Mouse (Mus musculus) limb, embryonic 11.5 days (tissue): ENCODE results near the gene Nos1. TPM values are rescaled to one million over a fixed set of nuclear protein-coding genes. Genes with fewer than 3 reads are reported as not detected.
"Not testable (repeated sequence)": the region's sequence is repeated elsewhere in the genome, so short reads cannot be mapped to it uniquely, and the experiment has no call there.

Experiments
- ATAC-seq: fragments of 200-750 bp; cut with Nextera tagmentation; 2 replicates; pipeline ENCODE4 v1.8.0; 2017; ENCODE audit warnings: low read depth; ENCODE audit not compliant: insufficient number of reproducible peaks, low FRiP score, low TSS enrichment
- DNase-seq: peaks from one replicate; pipeline ENCODE4 v3.0.0-alpha.2; 2015; ENCODE audit warnings: low spot score
- H3K27ac ChIP-seq: fragments of 300-500 bp; sonication (generic); replicated peaks from 2 replicates; pipeline ENCODE4 v1.5.1; 2014; ENCODE audit warnings: low read depth, mild to moderate bottlenecking, low read length
- H3K27me3 ChIP-seq: fragments of 300-500 bp; sonication (generic); 2 replicates; pipeline ENCODE4 v1.6.1; 2014; ENCODE audit warnings: mild to moderate bottlenecking, low read length, mixed read lengths; ENCODE audit not compliant: control insufficient read depth, insufficient read depth
- H3K36me3 ChIP-seq: fragments of 300-500 bp; sonication (generic); 2 replicates; pipeline ENCODE4 v1.6.1; 2014; ENCODE audit warnings: mild to moderate bottlenecking, low read length, moderate library complexity, mixed read lengths; ENCODE audit not compliant: control insufficient read depth, insufficient read depth
- H3K4me1 ChIP-seq: fragments of 300-500 bp; sonication (generic); 2 replicates; pipeline ENCODE4 v1.6.1; 2014; ENCODE audit warnings: low read length, mixed read lengths; ENCODE audit not compliant: control insufficient read depth, insufficient read depth
- H3K4me2 ChIP-seq: fragments of 300-500 bp; sonication (generic); 2 replicates; pipeline ENCODE4 v1.6.1; 2014; ENCODE audit warnings: low read depth, mild to moderate bottlenecking, moderate library complexity; ENCODE audit not compliant: severe bottlenecking
- H3K4me3 ChIP-seq: fragments of 300-500 bp; sonication (generic); 2 replicates; pipeline ENCODE4 v1.5.1; 2014; ENCODE audit warnings: low read depth, low read length
- H3K9ac ChIP-seq: fragments of 300-500 bp; sonication (generic); 2 replicates; pipeline ENCODE4 v1.6.1; 2014; ENCODE audit warnings: mild to moderate bottlenecking, low read length
- H3K9me3 ChIP-seq: fragments of 300-500 bp; sonication (generic); 2 replicates; pipeline ENCODE4 v1.6.1; 2016; ENCODE audit warnings: low read length; ENCODE audit not compliant: control insufficient read depth
- WGBS: fragments of 180-500 bp; shearing (Covaris S2); extraction: QIAGEN DNeasy Blood & Tissue Kit; methylation state at CpG from one replicate; pipeline ENCODE4 v1.1.7; 2014; 5-methylcytosine and 5-hydroxymethylcytosine counted together
- polyA plus RNA-seq: library from polyadenylated mRNA; unstranded; fragments of >200 nt; fragmentation: Nextera tagmentation; extraction: Ambion mirVana; gene quantifications from 2 replicates; pipeline ENCODE4 v1.2.1, GENCODE M21; 2014

The Nos1 gene
- polyA plus RNA-seq, 1 experiment from 2014 or later = 0.12 TPM

GRCm38 (mm10) chr5:117873807-117874206 lies 93.0 kb downstream of the Nos1 start:
- 92% methylated on average over 8 of the region's 8 CpGs for WGBS

GRCm38 (mm10) chr5:117874236-117874635 lies 93.4 kb downstream of the Nos1 start:
- no peak overlapping the region for H3K9ac ChIP-seq
- 86% methylated on average over 7 of the region's 7 CpGs for WGBS
- H3K27ac ChIP-seq = no peak overlapping the region
- H3K4me2 ChIP-seq = no peak overlapping the region
- no peaks in the 10 kb centered on the region for H3K9me3 ChIP-seq
- no peak overlapping the region for H3K4me3 ChIP-seq
- H3K27me3 ChIP-seq = no peaks in the 10 kb centered on the region
- no peaks in the 10 kb centered on the region for H3K36me3 ChIP-seq
- DNase-seq (no peak), ATAC-seq (no peak)
- no peaks in the 10 kb centered on the region for H3K4me1 ChIP-seq

More at GRCm38 (mm10) chr5:117873807-117874206, 93.0 kb downstream of the Nos1 start:
- DNase-seq (no peak), ATAC-seq (no peak)
- H3K36me3 ChIP-seq = no peaks in the 10 kb centered on the region
- H3K9me3 ChIP-seq = no peaks in the 10 kb centered on the region
- no peaks in the 10 kb centered on the region for H3K4me1 ChIP-seq
- no peak overlapping the region for H3K4me2 ChIP-seq
- H3K27me3 ChIP-seq = no peaks in the 10 kb centered on the region
- no peak overlapping the region for H3K9ac ChIP-seq
- no peak overlapping the region for H3K4me3 ChIP-seq
- no peak overlapping the region for H3K27ac ChIP-seq

- no peaks in the 10 kb centered on the region for H3K4me1 ChIP-seq
- H3K9me3 ChIP-seq = no peaks in the 10 kb centered on the region
- H3K27ac ChIP-seq = no peak overlapping the region
- no peaks in the 10 kb centered on the region for H3K36me3 ChIP-seq
- no peak overlapping the region for H3K4me2 ChIP-seq
- DNase-seq = no peak
- WGBS = 36% methylated on average over 14 of the region's 14 CpGs
- H3K4me3 ChIP-seq = no peak overlapping the region
- no peak overlapping the region for H3K9ac ChIP-seq
- no peak for ATAC-seq
- no peaks in the 10 kb centered on the region for H3K27me3 ChIP-seq
These were observed 98.3 kb downstream of the Nos1 start for GRCm38 (mm10) chr5:117879136-117879535.

GRCm38 (mm10) chr5:117880916-117881555 lies 100.2 kb downstream of the Nos1 start:
- 90% methylated on average over 9 of the region's 9 CpGs for WGBS
- Histone ChIP-seq H3K9me3 (no peaks in the 10 kb centered on the region), H3K27me3 (no peaks in the 10 kb centered on the region), H3K4me3 (no peak overlapping the region), H3K4me2 (no peak overlapping the region), H3K27ac (no peak overlapping the region), H3K4me1 (no peaks in the 10 kb centered on the region), H3K9ac (no peak overlapping the region), H3K36me3 (no peaks in the 10 kb centered on the region)
- no peak for DNase-seq
- ATAC-seq = no peak

GRCm38 (mm10) chr5:117882411-117882810 lies 101.6 kb downstream of the Nos1 start:
- not testable (repeated sequence) for H3K36me3 ChIP-seq, H3K4me1 ChIP-seq, H3K4me3 ChIP-seq, ATAC-seq, H3K27me3 ChIP-seq, H3K4me2 ChIP-seq, H3K27ac ChIP-seq, H3K9ac ChIP-seq, DNase-seq, H3K9me3 ChIP-seq
- WGBS = 75% methylated on average over 1 of the region's 1 CpGs

- no peaks in the 10 kb centered on the region for H3K9me3 ChIP-seq
- no peaks in the 10 kb centered on the region for H3K4me1 ChIP-seq
- no peaks in the 10 kb centered on the region for H3K27me3 ChIP-seq
- H3K4me2 ChIP-seq = no peak overlapping the region
- DNase-seq = no peak
- WGBS = 69% methylated on average over 2 of the region's 2 CpGs
- ATAC-seq = no peak
- no peaks in the 10 kb centered on the region for H3K36me3 ChIP-seq
- H3K9ac ChIP-seq = no peak overlapping the region
- no peak overlapping the region for H3K4me3 ChIP-seq
- no peak overlapping the region for H3K27ac ChIP-seq
These were observed 104.2 kb downstream of the Nos1 start for GRCm38 (mm10) chr5:117884991-117885390.

- no peaks in the 10 kb centered on the region for H3K9me3 ChIP-seq
- ATAC-seq (no peak), DNase-seq (no peak)
- H3K27me3 ChIP-seq = no peaks in the 10 kb centered on the region
- H3K9ac ChIP-seq = no peak overlapping the region
- H3K4me1 ChIP-seq = no peaks in the 10 kb centered on the region
- no peaks in the 10 kb centered on the region for H3K36me3 ChIP-seq
- no peak overlapping the region for H3K4me3 ChIP-seq
- H3K27ac ChIP-seq = no peak overlapping the region
- WGBS = 80% methylated on average over 3 of the region's 3 CpGs
- no peak overlapping the region for H3K4me2 ChIP-seq
These were observed 107.3 kb downstream of the Nos1 start for GRCm38 (mm10) chr5:117888126-117888525.

- H3K27me3 ChIP-seq = no peaks in the 10 kb centered on the region
- DNase-seq = no peak
- ATAC-seq = no peak
- no peaks in the 10 kb centered on the region for H3K4me1 ChIP-seq
- H3K4me3 ChIP-seq = no peak overlapping the region
- no peaks in the 10 kb centered on the region for H3K36me3 ChIP-seq
- 64% methylated on average over 6 of the region's 6 CpGs for WGBS
- no peak overlapping the region for H3K27ac ChIP-seq
- H3K9ac ChIP-seq = no peak overlapping the region
- no peak overlapping the region for H3K4me2 ChIP-seq
- no peaks in the 10 kb centered on the region for H3K9me3 ChIP-seq
These were observed 108.1 kb downstream of the Nos1 start for GRCm38 (mm10) chr5:117888946-117889345.

- no peaks in the 10 kb centered on the region for H3K4me1 ChIP-seq
- H3K27ac ChIP-seq = no peak overlapping the region
- H3K27me3 ChIP-seq = no peaks in the 10 kb centered on the region
- H3K9me3 ChIP-seq = no peaks in the 10 kb centered on the region
- no peaks in the 10 kb centered on the region for H3K36me3 ChIP-seq
- H3K4me3 ChIP-seq = no peak overlapping the region
- H3K9ac ChIP-seq = no peak overlapping the region
- H3K4me2 ChIP-seq = no peak overlapping the region
- 75% methylated on average over 8 of the region's 8 CpGs for WGBS
- ATAC-seq (no peak), DNase-seq (no peak)
These were observed 108.7 kb downstream of the Nos1 start for GRCm38 (mm10) chr5:117889571-117889970.
